Mouse (Mus musculus) heart, postnatal 0 days (tissue): Measurements from ENCODE around the gene Kctd2. TPM values are rescaled to one million over a fixed set of nuclear protein-coding genes. Genes with fewer than 3 reads are reported as not detected.

ENCODE experiments used
- ATAC-seq: fragments of 200-750 bp; cut with Nextera tagmentation; 2 replicates; pipeline ENCODE4 v1.8.0; 2017; ENCODE audit warnings: low read depth, moderate number of reproducible peaks, moderate library complexity; ENCODE audit not compliant: insufficient read depth
- DNase-seq: peaks from one replicate; pipeline ENCODE4 v3.0.0-alpha.2; 2016; ENCODE audit warnings: low spot score
- H3K27ac ChIP-seq: fragments of 300-500 bp; sonication (generic); 2 replicates; pipeline ENCODE4 v1.5.1; 2014; ENCODE audit warnings: low read depth, mild to moderate bottlenecking
- H3K27me3 ChIP-seq: fragments of 300-500 bp; sonication (generic); 2 replicates; pipeline ENCODE4 v1.6.1; 2014; ENCODE audit warnings: low read length, mixed read lengths; ENCODE audit not compliant: control insufficient read depth, insufficient read depth
- H3K36me3 ChIP-seq: fragments of 300-500 bp; sonication (generic); replicated peaks from 2 replicates; pipeline ENCODE4 v1.6.1; 2014; ENCODE audit warnings: low read length, mixed read lengths; ENCODE audit not compliant: control insufficient read depth, insufficient read depth
- H3K4me1 ChIP-seq: fragments of 300-500 bp; sonication (generic); 2 replicates; pipeline ENCODE4 v1.6.1; 2014; ENCODE audit warnings: antibody characterized with exemption; ENCODE audit not compliant: control insufficient read depth, insufficient read depth
- H3K4me2 ChIP-seq: fragments of 300-500 bp; sonication (generic); 2 replicates; pipeline ENCODE4 v1.6.1; 2014; ENCODE audit warnings: low read depth, mild to moderate bottlenecking, low read length, moderate library complexity
- H3K4me3 ChIP-seq: fragments of 300-500 bp; sonication (generic); 2 replicates; pipeline ENCODE4 v1.5.1; 2014; ENCODE audit warnings: low read depth, low read length
- H3K9ac ChIP-seq: fragments of 300-500 bp; sonication (generic); replicated peaks from 2 replicates; pipeline ENCODE4 v1.6.1; 2014; ENCODE audit warnings: low read depth, low read length, mixed read lengths
- H3K9me3 ChIP-seq: fragments of 300-500 bp; sonication (generic); replicated peaks from 2 replicates; pipeline ENCODE4 v1.6.1; 2016; ENCODE audit warnings: low read length; ENCODE audit not compliant: control insufficient read depth
- CTCF ChIP-seq: IDR thresholded peaks from 2 replicates; pipeline ENCODE4 v1.5.1; 2016; ENCODE audit warnings: antibody characterized with exemption, control low read depth, low read depth
- EP300 ChIP-seq: IDR thresholded peaks from 2 replicates; pipeline ENCODE4 v1.6.1; 2016; ENCODE audit warnings: antibody characterized with exemption, low read depth
- WGBS: fragments of 180-500 bp; shearing (Covaris S2); extraction: QIAGEN DNeasy Blood & Tissue Kit; methylation state at CpG from one replicate; pipeline ENCODE4 v1.1.7; 2014; 5-methylcytosine and 5-hydroxymethylcytosine counted together
- polyA plus RNA-seq: library from polyadenylated mRNA; unstranded; fragments of >200 nt; fragmentation: Nextera tagmentation; extraction: Ambion mirVana; gene quantifications from 2 replicates; pipeline ENCODE4 v1.2.1, GENCODE M21; 2015
- total RNA-seq: library from RNA; depleted of rRNA; stranded (reverse); fragments of >200 nt; gene quantifications from 2 replicates; pipeline ENCODE4 v1.2.3, GENCODE M21; 2014; ENCODE audit warnings: low replicate concordance

Kctd2 gene
- total and polyA plus RNA-seq, 2 experiments from 2014 or later: 8.3 to 15.6 TPM

GRCm38 (mm10) chr11:115391358-115391757 lies 28.6 kb upstream of the Kctd2 start:
- H3K9ac ChIP-seq: no peak overlapping the region
- H3K4me3 ChIP-seq: no peak overlapping the region
- peaks cover 26% of the 10 kb centered on the region for H3K36me3 ChIP-seq
- WGBS: 91% methylated on average over 7 of the region's 7 CpGs
- H3K27me3 ChIP-seq: no peaks in the 10 kb centered on the region
- H3K9me3 ChIP-seq: no peaks in the 10 kb centered on the region
- TF ChIP-seq CTCF: no peak
- no peak for TF ChIP-seq EP300
- no peaks in the 10 kb centered on the region for H3K4me1 ChIP-seq
- ATAC-seq: no peak
- no peak overlapping the region for H3K27ac ChIP-seq
- DNase-seq: no peak
- no peak overlapping the region for H3K4me2 ChIP-seq

GRCm38 (mm10) chr11:115393721-115394325 lies 26.1 kb upstream of the Kctd2 start:
- no peak overlapping the region for H3K27ac ChIP-seq
- peaks cover 26% of the 10 kb centered on the region for H3K36me3 ChIP-seq
- H3K4me3 ChIP-seq: peak overlapping the region; percentile 2; the same call in 1 of the 2 replicates
- no peaks in the 10 kb centered on the region for H3K4me1 ChIP-seq
- H3K9ac ChIP-seq: no peak overlapping the region
- TF ChIP-seq EP300: no peak
- TF ChIP-seq CTCF: no peak
- WGBS: 56% methylated on average over 34 of the region's 34 CpGs
- H3K4me2 ChIP-seq: peak overlapping the region; percentile 42
- no peaks in the 10 kb centered on the region for H3K9me3 ChIP-seq
- ATAC-seq (peak; percentile 53; the same call in 1 of the 2 replicates), DNase-seq (no peak)
- no peaks in the 10 kb centered on the region for H3K27me3 ChIP-seq

GRCm38 (mm10) chr11:115398085-115398484 lies 21.8 kb upstream of the Kctd2 start:
- TF ChIP-seq EP300 (no peak), CTCF (no peak)
- no peak overlapping the region for H3K27ac ChIP-seq
- no peaks in the 10 kb centered on the region for H3K27me3 ChIP-seq
- peaks cover 7% of the 10 kb centered on the region; the same call in 1 of the 2 replicates for H3K36me3 ChIP-seq
- no peak overlapping the region for H3K9ac ChIP-seq
- WGBS: 70% methylated on average over 7 of the region's 7 CpGs
- no peak for DNase-seq
- H3K9me3 ChIP-seq: no peaks in the 10 kb centered on the region
- no peak overlapping the region for H3K4me2 ChIP-seq
- no peak for ATAC-seq
- H3K4me1 ChIP-seq: peaks cover 2% of the 10 kb centered on the region; the same call in 1 of the 2 replicates
- H3K4me3 ChIP-seq: no peak overlapping the region

GRCm38 (mm10) chr11:115400126-115400525 lies 19.8 kb upstream of the Kctd2 start:
- 60% methylated on average over 3 of the region's 3 CpGs for WGBS
- DNase-seq: no peak
- no peaks in the 10 kb centered on the region for H3K27me3 ChIP-seq
- 0 out of 2 replicates have a peak, but pooled peaks cover 3% of the 10 kb centered on the region for H3K36me3 ChIP-seq
- no peak overlapping the region for H3K4me2 ChIP-seq
- no peak for ATAC-seq
- no peaks in the 10 kb centered on the region for H3K9me3 ChIP-seq
- H3K4me1 ChIP-seq: peaks cover 15% of the 10 kb centered on the region; the same call in 1 of the 2 replicates
- H3K27ac ChIP-seq: no peak overlapping the region
- no peak for TF ChIP-seq CTCF
- TF ChIP-seq EP300: no peak
- no peak overlapping the region for H3K9ac ChIP-seq
- no peak overlapping the region for H3K4me3 ChIP-seq

GRCm38 (mm10) chr11:115400630-115401391 lies 19.1 kb upstream of the Kctd2 start:
- no peaks in the 10 kb centered on the region for H3K9me3 ChIP-seq
- H3K27me3 ChIP-seq: no peaks in the 10 kb centered on the region
- no peak for ATAC-seq
- 0 out of 2 replicates have a peak, but pooled peaks cover under 1% of the 10 kb centered on the region for H3K36me3 ChIP-seq
- no peak overlapping the region for H3K27ac ChIP-seq
- no peak overlapping the region for H3K9ac ChIP-seq
- no peak for DNase-seq
- H3K4me3 ChIP-seq: no peak overlapping the region
- H3K4me1 ChIP-seq: peaks cover 15% of the 10 kb centered on the region; the same call in 1 of the 2 replicates
- 51% methylated on average over 11 of the region's 11 CpGs for WGBS
- no peak overlapping the region for H3K4me2 ChIP-seq
- no peak for TF ChIP-seq CTCF
- TF ChIP-seq EP300: no peak
